Mouse (Mus musculus) inflammation-experienced regulatory T-cells, adult 16 weeks (primary cell): ENCODE results near the gene Nppc. TPM values are rescaled to one million over a fixed set of nuclear protein-coding genes. Genes with fewer than 3 reads are reported as not detected.

Source experiments
- polyA plus RNA-seq: library from polyadenylated mRNA; unstranded; fragments of 100-300 nt; shearing (Covaris generic); gene quantifications from one replicate; pipeline ENCODE4 v1.2.1, GENCODE M21; 2017

Gene Nppc
- not detected for polyA plus RNA-seq

GRCm38 (mm10) chr1:86670279-86671038 lies at the start of gene Nppc:
Nppc (minus strand) TSS chr1:86670571.

GRCm38 (mm10) chr1:86703300-86703964 lies 33.1 kb upstream of the Nppc start, which contains the start of gene Dis3l2:
Dis3l2 (plus strand) TSS chr1:86703808.

Other genes starting within 250 kb of the Nppc start
- 2.1 TPM for gene Nmur1, start 244.3 kb downstream of the Nppc start, polyA plus RNA-seq
- not detected for gene Tex44, start 244.2 kb downstream of the Nppc start, polyA plus RNA-seq
- gene Ptma, start 143.8 kb downstream of the Nppc start, polyA plus RNA-seq, result 1,759 TPM
- 61.5 TPM for gene Pde6d, start 87.9 kb downstream of the Nppc start, polyA plus RNA-seq
- gene Cops7b, start 87.7 kb downstream of the Nppc start, polyA plus RNA-seq, result 37.3 TPM
- 47.1 TPM for gene Dis3l2, start 33.2 kb upstream of the Nppc start, polyA plus RNA-seq